Mouse (Mus musculus) myocyte (in vitro differentiated cells): ENCODE measurements at regions not wholly inside any gene's neighbourhood (a gene's known extent, or its start where the extent isn't known, plus 50 kb on each side); places are given as distances from the start of the nearest gene placed in this dataset.

Source experiments
- H3K27me3 ChIP-seq: one replicate; pipeline ENCODE4 v1.6.1; 2011; ENCODE audit not compliant: control insufficient read depth, insufficient read depth, insufficient read length
- H3K36me3 ChIP-seq: one replicate; pipeline ENCODE4 v1.6.1; 2011; ENCODE audit not compliant: control insufficient read depth, insufficient read depth
- H3K4me2 ChIP-seq: one replicate; pipeline ENCODE4 v1.6.1; 2011; ENCODE audit warnings: low read depth, control low read depth
- H3K4me3 ChIP-seq: one replicate; pipeline ENCODE4 v1.5.1; 2011; ENCODE audit warnings: mild to moderate bottlenecking, control low read depth, moderate library complexity
- H3K79me2 ChIP-seq: one replicate; pipeline ENCODE4 v1.6.1; 2011; ENCODE audit not compliant: control insufficient read depth, insufficient read depth
- H3ac ChIP-seq: one replicate; pipeline ENCODE4 v1.6.1; 2011; ENCODE audit not compliant: control insufficient read depth, insufficient read length
- CEBPB ChIP-seq: IDR thresholded peaks from 2 replicates; pipeline ENCODE4 v1.6.1; 2011; ENCODE audit warnings: mild to moderate bottlenecking, moderate library complexity; ENCODE audit not compliant: poor library complexity, insufficient read depth, severe bottlenecking
- E2F4 ChIP-seq: IDR thresholded peaks from one replicate; pipeline ENCODE4 v1.6.1; 2011; ENCODE audit warnings: mild to moderate bottlenecking, control low read depth, moderate library complexity; ENCODE audit not compliant: insufficient read depth
- MAX ChIP-seq: IDR thresholded peaks from one replicate; pipeline ENCODE4 v1.6.1; 2011; ENCODE audit warnings: low read depth, mild to moderate bottlenecking, control low read depth
- MYOD1 ChIP-seq, 3 experiments: IDR thresholded peaks; one replicate each; pipeline ENCODE4 v1.6.1; 2011; ENCODE audit warnings: control low read depth in 2 of 3, low read depth in 2 of 3, mild to moderate bottlenecking in 2 of 3, moderate library complexity in 1 of 3; ENCODE audit not compliant: insufficient read length in 2 of 3, control insufficient read depth in 1 of 3
- MYOG ChIP-seq, 3 experiments: IDR thresholded peaks; one replicate each; pipeline ENCODE4 v1.6.1; 2011; ENCODE audit warnings: control low read depth in 2 of 3, low read depth in 2 of 3, mild to moderate bottlenecking in 2 of 3; ENCODE audit not compliant: insufficient read length in 2 of 3, control insufficient read depth in 1 of 3, insufficient read depth in 1 of 3
- POLR2A ChIP-seq: IDR thresholded peaks from one replicate; pipeline ENCODE4 v1.6.1; 2011; ENCODE audit warnings: low read depth, mild to moderate bottlenecking, control low read depth, moderate library complexity; ENCODE audit not compliant: insufficient read length
- POLR2AphosphoS2 ChIP-seq: IDR thresholded peaks from one replicate; pipeline ENCODE4 v1.6.1; 2011; ENCODE audit warnings: low read depth, control low read depth; ENCODE audit not compliant: insufficient read length
- REST ChIP-seq: IDR thresholded peaks from one replicate; pipeline ENCODE4 v1.6.1; 2011; ENCODE audit warnings: mild to moderate bottlenecking, control low read depth, moderate library complexity; ENCODE audit not compliant: insufficient read depth, insufficient read length
- SRF ChIP-seq: IDR thresholded peaks from one replicate; pipeline ENCODE4 v1.6.1; 2011; ENCODE audit warnings: low read depth; ENCODE audit not compliant: control insufficient read depth, insufficient read length
- TCF12 ChIP-seq: IDR thresholded peaks from one replicate; pipeline ENCODE4 v1.6.1; 2011; ENCODE audit warnings: mild to moderate bottlenecking, control low read depth; ENCODE audit not compliant: poor library complexity, insufficient read depth, severe bottlenecking
- TCF3 ChIP-seq: IDR thresholded peaks from one replicate; pipeline ENCODE4 v1.6.1; 2011; ENCODE audit warnings: low read depth, control low read depth; ENCODE audit not compliant: insufficient read length
- USF1 ChIP-seq: IDR thresholded peaks from one replicate; pipeline ENCODE4 v1.6.1; 2011; ENCODE audit warnings: low read depth, mild to moderate bottlenecking, control low read depth, moderate library complexity

- no peak overlapping the region for H3K4me2 ChIP-seq
- no peaks in the 10 kb centered on the region for H3K79me2 ChIP-seq
- TF ChIP-seq MYOG (IDR thresholded peaks at IDR 0.05; ENCODE audit: control insufficient read depth in 1 of 3, insufficient read depth in 1 of 3, insufficient read length in 2 of 3, low read depth in 2 of 3) (no peak), USF1 (no peak), TCF12 (no peak), MYOD1 (IDR thresholded peaks at IDR 0.05; ENCODE audit: control insufficient read depth in 1 of 3, insufficient read length in 2 of 3, low read depth in 2 of 3) (no peak), SRF (no peak), MAX (no peak), REST (no peak), CEBPB (no peak), POLR2AphosphoS2 (no peak), E2F4 (no peak), TCF3 (no peak), POLR2A (no peak)
- no peak overlapping the region for H3ac ChIP-seq
- peaks cover 43% of the 10 kb centered on the region for H3K27me3 ChIP-seq
- no peaks in the 10 kb centered on the region for H3K36me3 ChIP-seq
- no peak overlapping the region for H3K4me3 ChIP-seq
Observed at GRCm38 (mm10) chr2:92845061-92845769, 69.7 kb upstream of the Syt13 start.

DNA sequence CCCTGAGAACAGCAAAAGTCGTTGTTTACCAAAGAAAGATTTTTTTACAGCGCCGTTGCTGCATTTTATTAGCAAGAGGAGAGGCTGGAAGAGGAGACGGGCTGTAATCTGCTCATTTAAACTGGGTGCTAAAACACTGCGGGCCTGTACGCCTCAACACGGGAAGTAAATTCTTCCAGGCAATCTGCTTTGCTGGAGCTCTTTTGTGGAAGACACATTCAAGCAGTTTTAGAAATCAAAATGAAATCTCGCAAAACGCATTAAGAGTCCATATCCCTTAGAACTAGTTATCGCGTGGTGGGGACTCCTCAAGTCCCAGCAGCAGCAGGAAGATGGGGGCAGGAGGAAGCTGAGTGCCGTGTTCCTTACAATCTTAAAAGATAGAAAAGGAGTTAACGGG lies 65.9 kb upstream of the Syt13 start:
- Histone ChIP-seq H3K36me3 (no peaks in the 10 kb centered on the region), H3ac (no peak overlapping the region), H3K4me2 (no peak overlapping the region), H3K4me3 (no peak overlapping the region), H3K79me2 (no peaks in the 10 kb centered on the region), H3K27me3 (peaks cover 38% of the 10 kb centered on the region)
- TF ChIP-seq POLR2A: no peak
- TF ChIP-seq TCF12: no peak
- no peak for TF ChIP-seq MAX
- no peak for TF ChIP-seq SRF
- no peak for TF ChIP-seq REST
- TF ChIP-seq POLR2AphosphoS2: no peak
- TF ChIP-seq USF1: no peak
- TF ChIP-seq MYOD1 (IDR thresholded peaks at IDR 0.05; ENCODE audit: control insufficient read depth in 1 of 3, insufficient read length in 2 of 3, low read depth in 2 of 3): no peak
- TF ChIP-seq MYOG (IDR thresholded peaks at IDR 0.05; ENCODE audit: control insufficient read depth in 1 of 3, insufficient read depth in 1 of 3, insufficient read length in 2 of 3, low read depth in 2 of 3): no peak
- no peak for TF ChIP-seq E2F4
- TF ChIP-seq CEBPB: no peak
- TF ChIP-seq TCF3: no peak

DNA sequence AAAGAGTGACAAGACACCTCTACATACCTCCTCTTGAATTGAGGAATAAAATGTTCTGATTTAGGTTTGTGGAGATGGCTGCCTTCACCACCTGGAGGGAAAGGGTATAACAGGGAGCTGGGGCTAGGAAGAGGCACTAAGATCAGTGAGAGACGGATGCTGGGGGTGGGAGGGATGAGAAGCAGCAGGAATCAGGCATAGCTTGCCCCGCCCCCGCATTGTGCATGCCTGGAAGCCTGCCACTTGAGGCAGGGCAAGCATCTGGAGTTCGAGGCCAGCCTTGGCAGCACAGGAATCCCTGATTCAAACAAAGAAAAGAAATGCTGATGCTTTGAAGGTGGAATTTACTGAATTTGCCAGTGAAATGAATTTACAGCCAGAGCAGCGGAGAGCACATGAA lies 63.6 kb upstream of the Syt13 start:
- H3K4me2 ChIP-seq: no peak overlapping the region
- no peaks in the 10 kb centered on the region for H3K79me2 ChIP-seq
- no peaks in the 10 kb centered on the region for H3K36me3 ChIP-seq
- TF ChIP-seq REST: no peak
- TF ChIP-seq POLR2A: no peak
- TF ChIP-seq USF1: no peak
- no peak for TF ChIP-seq E2F4
- no peak for TF ChIP-seq MYOG (IDR thresholded peaks at IDR 0.05; ENCODE audit: control insufficient read depth in 1 of 3, insufficient read depth in 1 of 3, insufficient read length in 2 of 3, low read depth in 2 of 3)
- no peak for TF ChIP-seq TCF12
- no peak for TF ChIP-seq POLR2AphosphoS2
- TF ChIP-seq SRF: no peak
- TF ChIP-seq MAX: no peak
- no peak for TF ChIP-seq CEBPB
- TF ChIP-seq TCF3: no peak
- no peak for TF ChIP-seq MYOD1 (IDR thresholded peaks at IDR 0.05; ENCODE audit: control insufficient read depth in 1 of 3, insufficient read length in 2 of 3, low read depth in 2 of 3)
- no peak overlapping the region for H3K4me3 ChIP-seq
- no peak overlapping the region for H3ac ChIP-seq
- peaks cover 26% of the 10 kb centered on the region for H3K27me3 ChIP-seq

DNA sequence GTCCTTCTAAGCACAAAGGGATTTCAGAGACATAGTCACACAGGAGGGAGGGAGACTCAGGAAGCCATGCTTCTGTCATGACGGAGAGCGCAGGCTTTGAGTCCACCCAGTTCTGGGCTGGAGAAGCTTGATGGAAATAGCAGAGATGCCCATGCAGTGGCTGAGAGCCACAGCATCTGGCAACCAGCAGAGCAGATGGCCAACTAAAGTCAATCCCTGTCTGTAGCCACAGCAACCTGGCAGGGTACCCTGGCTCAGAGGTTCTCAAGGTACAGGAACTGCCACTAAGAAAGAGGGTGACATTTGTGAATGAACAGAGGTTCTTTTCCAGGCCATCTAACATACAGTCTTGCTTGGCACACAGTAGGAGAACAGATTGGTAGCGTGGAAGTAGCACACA lies 61.7 kb upstream of the Syt13 start:
- TF ChIP-seq TCF12: no peak
- TF ChIP-seq REST: no peak
- TF ChIP-seq E2F4: no peak
- TF ChIP-seq MAX: no peak
- TF ChIP-seq CEBPB: no peak
- no peak for TF ChIP-seq USF1
- H3K4me3 ChIP-seq: no peak overlapping the region

GRCm38 (mm10) chr2:92854331-92854730 lies 60.6 kb upstream of the Syt13 start:
- H3K4me2 ChIP-seq: no peak overlapping the region
- no peak overlapping the region for H3K4me3 ChIP-seq
- TF ChIP-seq CEBPB (no peak), USF1 (no peak)
- H3K36me3 ChIP-seq: no peaks in the 10 kb centered on the region
- peaks cover 36% of the 10 kb centered on the region for H3K27me3 ChIP-seq
- H3ac ChIP-seq: no peak overlapping the region
- H3K79me2 ChIP-seq: no peaks in the 10 kb centered on the region

More for the DNA sequence above, 61.7 kb upstream of the Syt13 start:
- Histone ChIP-seq H3K4me2 (no peak overlapping the region), H3K79me2 (no peaks in the 10 kb centered on the region), H3K36me3 (no peaks in the 10 kb centered on the region), H3ac (no peak overlapping the region), H3K27me3 (peaks cover 29% of the 10 kb centered on the region)
